13 mouse cellular contexts compared by ENCODE assay signal in the genomic region with DNA sequence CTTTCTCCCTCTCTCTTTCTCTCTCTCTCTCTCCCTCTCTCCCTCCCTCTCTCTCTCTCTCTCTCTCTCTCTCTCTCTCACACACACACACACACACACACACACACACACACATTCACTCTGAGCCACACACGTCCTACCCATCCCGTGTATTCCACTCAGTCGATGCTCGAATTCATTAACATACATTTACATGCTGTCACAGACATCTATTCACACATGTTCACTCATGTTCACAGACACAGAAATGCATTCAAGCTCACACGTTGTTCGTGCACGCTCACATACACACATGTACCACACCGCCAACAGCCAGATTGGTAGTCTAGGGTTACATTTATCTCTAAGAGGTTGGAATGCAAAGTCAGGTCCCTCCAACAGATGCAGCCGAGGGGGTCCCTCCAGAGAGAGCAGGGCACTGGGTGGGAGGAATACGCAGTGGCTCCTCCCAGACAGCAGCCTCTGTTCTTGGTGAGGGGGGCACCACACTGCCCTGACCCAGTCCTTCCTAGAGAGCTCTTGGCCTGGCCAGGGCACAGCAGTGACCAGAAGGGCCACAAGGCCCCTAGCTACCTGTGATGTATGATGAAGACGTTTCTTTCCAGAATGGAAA.
A peak's percentile ranks its signal among the peaks of the same experiment; 100 is the strongest.
DNase-seq lines count a peak whose midpoint lies in the region; ATAC-seq and TF ChIP-seq lines count a peak whose summit lies in the region.
"Had no signal": no experiment of that assay in that cellular context is flagged by ENCODE, and none has a peak within 500 bp of the region (broad histone marks: within the 10 kb centered on the region; RNA-seq: fewer than 3 reads in every experiment).

No protein-coding gene starts in this region.

- WGBS in forebrain, embryonic 15.5 days = 25% methylated on average over 11 of the region's 11 CpGs
- 22% methylated on average over 11 of the region's 11 CpGs for WGBS in hindbrain, postnatal 0 days
- 31% methylated on average over 11 of the region's 11 CpGs for WGBS in neural tube, embryonic 12.5 days

- H3K4me1 ChIP-seq in forebrain, embryonic 15.5 days = peaks cover 19% of the 10 kb centered on the region
- H3K4me1 ChIP-seq in hindbrain, postnatal 0 days (ENCODE audit: insufficient read depth, low read length) = peaks cover 7% of the 10 kb centered on the region; the same call in 1 of the 2 replicates
- peaks cover 22% of the 10 kb centered on the region for H3K4me1 ChIP-seq in neural tube, embryonic 12.5 days

- H3K4me2 ChIP-seq in forebrain, embryonic 15.5 days (replicated peaks) = 0 out of 2 replicates have a peak overlapping the region, but pooled peaks have one; percentile 16
- H3K4me2 ChIP-seq in hindbrain, postnatal 0 days (ENCODE audit: low read depth, low read length) = no peak overlapping the region
- peak overlapping the region; percentile 33; the same call in 1 of the 2 replicates for H3K4me2 ChIP-seq in neural tube, embryonic 12.5 days (replicated peaks)
- H3K4me2 ChIP-seq: limb, embryonic 15.5 days had no signal

- H3K9me3 ChIP-seq in forebrain, embryonic 15.5 days = peaks cover 9% of the 10 kb centered on the region; the same call in 1 of the 2 replicates
- H3K9me3 ChIP-seq in hindbrain, postnatal 0 days (ENCODE audit: low read length) = peaks cover 8% of the 10 kb centered on the region; the same call in 1 of the 2 replicates
- H3K9me3 ChIP-seq in neural tube, embryonic 12.5 days = peaks cover 17% of the 10 kb centered on the region; the same call in 1 of the 2 replicates
- H3K9me3 ChIP-seq: G1E had no signal

- no peaks in the 10 kb centered on the region for H3K36me3 ChIP-seq in forebrain, embryonic 15.5 days
- no peaks in the 10 kb centered on the region for H3K36me3 ChIP-seq in hindbrain, postnatal 0 days (ENCODE audit: insufficient read depth, low read length)
- no peaks in the 10 kb centered on the region for H3K36me3 ChIP-seq in neural tube, embryonic 12.5 days
- H3K36me3 ChIP-seq: G1E; limb, embryonic 15.5 days had no signal

- peak; percentile 24 for DNase-seq in embryo, embryonic 9.5 days (ENCODE audit: extremely low spot score)
- peak; percentile 29 for DNase-seq in hindbrain, postnatal 0 days (ENCODE audit: low spot score)
- no peak for DNase-seq in adrenal gland, adult 8-10 months
- no peak for DNase-seq in kidney, postnatal 4 days
- no peak for DNase-seq in kidney, adult 18-20 months
- DNase-seq in right cerebral cortex, postnatal 10 days (ENCODE audit: low spot score in 2 of 2) = no peak
- DNase-seq: cerebellum, adult 11-12 months; lung, adult 18-20 months had no signal

- H3K9ac ChIP-seq in forebrain, embryonic 15.5 days (replicated peaks) = 0 out of 2 replicates have a peak overlapping the region, but pooled peaks have one; percentile 13
- H3K9ac ChIP-seq in hindbrain, postnatal 0 days (replicated peaks; ENCODE audit: low read length) = no peak overlapping the region
- H3K9ac ChIP-seq in neural tube, embryonic 12.5 days = no peak overlapping the region
- H3K9ac ChIP-seq: limb, embryonic 15.5 days had no signal

- H3K27ac ChIP-seq in forebrain, embryonic 15.5 days (replicated peaks) = peak overlapping the region; percentile 64
- peak overlapping the region; percentile 26; the same call in 1 of the 2 replicates for H3K27ac ChIP-seq in hindbrain, postnatal 0 days
- no peak overlapping the region for H3K27ac ChIP-seq in neural tube, embryonic 12.5 days
- H3K27ac ChIP-seq: left cerebral cortex, adult 2 months; limb, embryonic 15.5 days had no signal

- peak; percentile 84 for ATAC-seq in forebrain, embryonic 15.5 days (replicated peaks)
- ATAC-seq in hindbrain, postnatal 0 days = peak; percentile 77
- peak; percentile 68 for ATAC-seq in neural tube, embryonic 12.5 days (ENCODE audit: low FRiP score, low read depth)

- H3K4me3 ChIP-seq in forebrain, embryonic 15.5 days = no peak overlapping the region
- no peak overlapping the region for H3K4me3 ChIP-seq in hindbrain, postnatal 0 days (ENCODE audit: low read length)
- H3K4me3 ChIP-seq in neural tube, embryonic 12.5 days = no peak overlapping the region
- H3K4me3 ChIP-seq: left cerebral cortex, adult 2 months; limb, embryonic 15.5 days had no signal

- no peak for TF ChIP-seq CTCF in hindbrain, postnatal 0 days (IDR thresholded peaks at IDR 0.05; ENCODE audit: low read depth)

- peaks cover 33% of the 10 kb centered on the region for H3K27me3 ChIP-seq in forebrain, embryonic 15.5 days
- H3K27me3 ChIP-seq in hindbrain, postnatal 0 days (ENCODE audit: insufficient read depth, low read length) = 0 out of 2 replicates have a peak, but pooled peaks cover 3% of the 10 kb centered on the region
- H3K27me3 ChIP-seq in neural tube, embryonic 12.5 days (replicated peaks) = peaks cover 3% of the 10 kb centered on the region; the same call in 1 of the 2 replicates
- H3K27me3 ChIP-seq: limb, embryonic 15.5 days had no signal

Comparison
In these comparisons a context has a peak if more than half of its experiments do, and no peak if none do; other contexts are left out.
1. DNase-seq: peak in embryo, embryonic 9.5 days (single experiment) and hindbrain, postnatal 0 days (single experiment); none in adrenal gland, adult 8-10 months (single experiment), kidney, postnatal 4 days (0 of 2), kidney, adult 18-20 months (single experiment) and right cerebral cortex, postnatal 10 days (0 of 2).
2. Peak in every context shown above with its lines, with median percentiles within 50 percentile points of each other: ATAC-seq.